Mouse (Mus musculus): ENCODE data around the gene Pofut2. TPM values are rescaled to one million over a fixed set of nuclear protein-coding genes. Genes with fewer than 3 reads are reported as not detected.

Pofut2 gene
- polyA plus RNA-seq, 1 experiment from 2014 or later: 84.2 TPM

- 28% methylated on average over 8 of the region's 8 CpGs for WGBS
- no peak overlapping the region for H3K9ac ChIP-seq (replicated peaks; ENCODE audit: low read depth)
- TF ChIP-seq CTCF (IDR thresholded peaks at IDR 0.05) (no peak), EP300 (IDR thresholded peaks at IDR 0.05) (peak; percentile 35; the same call in 1 of the 2 replicates)
- peaks cover 18% of the 10 kb centered on the region; the same call in 1 of the 2 replicates for H3K4me1 ChIP-seq (ENCODE audit: insufficient read depth, low read depth, low read length)
- ATAC-seq (no peak), DNase-seq (ENCODE audit: low spot score) (peak; percentile 76)
- no peaks in the 10 kb centered on the region for H3K36me3 ChIP-seq (ENCODE audit: insufficient read depth, low read length)
- no peak overlapping the region for H3K4me2 ChIP-seq (replicated peaks; ENCODE audit: low read depth, low read length)
- peak overlapping the region; percentile 62; the same call in 1 of the 2 replicates for H3K27ac ChIP-seq (ENCODE audit: low read length)
- H3K9me3 ChIP-seq (ENCODE audit: low read length): no peaks in the 10 kb centered on the region
- H3K4me3 ChIP-seq (ENCODE audit: low read depth, low read length): no peak overlapping the region
- no peaks in the 10 kb centered on the region for H3K27me3 ChIP-seq (replicated peaks; ENCODE audit: insufficient read depth, low read length)
These were observed 44.4 kb upstream of the Pofut2 start for GRCm38 (mm10) chr10:77214586-77214985.

GRCm38 (mm10) chr10:77215641-77216040, 43.4 kb upstream of the Pofut2 start:
- TF ChIP-seq CTCF (IDR thresholded peaks at IDR 0.05) (no peak), EP300 (IDR thresholded peaks at IDR 0.05) (peak; percentile 88)
- no peak overlapping the region for H3K9ac ChIP-seq (replicated peaks; ENCODE audit: low read depth)
- ATAC-seq: peak; percentile 46
- no peaks in the 10 kb centered on the region for H3K36me3 ChIP-seq (ENCODE audit: insufficient read depth, low read length)
- H3K4me3 ChIP-seq (ENCODE audit: low read depth, low read length): no peak overlapping the region
- no peaks in the 10 kb centered on the region for H3K27me3 ChIP-seq (replicated peaks; ENCODE audit: insufficient read depth, low read length)
- H3K27ac ChIP-seq (ENCODE audit: low read length): peak overlapping the region; percentile 62
- H3K9me3 ChIP-seq (ENCODE audit: low read length): no peaks in the 10 kb centered on the region
- H3K4me1 ChIP-seq (ENCODE audit: insufficient read depth, low read depth, low read length): peaks cover 18% of the 10 kb centered on the region; the same call in 1 of the 2 replicates
- H3K4me2 ChIP-seq (replicated peaks; ENCODE audit: low read depth, low read length): no peak overlapping the region
- peak; percentile 49 for DNase-seq (ENCODE audit: low spot score)
- WGBS: 50% methylated on average over 4 of the region's 4 CpGs

GRCm38 (mm10) chr10:77216313-77216712, 42.7 kb upstream of the Pofut2 start:
- H3K27me3 ChIP-seq (replicated peaks; ENCODE audit: insufficient read depth, low read length): no peaks in the 10 kb centered on the region
- H3K4me1 ChIP-seq (ENCODE audit: insufficient read depth, low read depth, low read length): peaks cover 21% of the 10 kb centered on the region

GRCm38 (mm10) chr10:77217155-77217731, 41.8 kb upstream of the Pofut2 start:
- no peaks in the 10 kb centered on the region for H3K9me3 ChIP-seq (ENCODE audit: low read length)
- H3K27ac ChIP-seq (ENCODE audit: low read length): 0 out of 2 replicates have a peak overlapping the region, but pooled peaks have one; percentile 43
- no peak overlapping the region for H3K4me2 ChIP-seq (replicated peaks; ENCODE audit: low read depth, low read length)
- H3K4me3 ChIP-seq (ENCODE audit: low read depth, low read length): no peak overlapping the region
- WGBS: 50% methylated on average over 6 of the region's 6 CpGs
- no peaks in the 10 kb centered on the region for H3K36me3 ChIP-seq (ENCODE audit: insufficient read depth, low read length)
- TF ChIP-seq CTCF (IDR thresholded peaks at IDR 0.05) (no peak), EP300 (IDR thresholded peaks at IDR 0.05) (no peak)
- peaks cover 21% of the 10 kb centered on the region for H3K4me1 ChIP-seq (ENCODE audit: insufficient read depth, low read depth, low read length)
- ATAC-seq (no peak), DNase-seq (ENCODE audit: low spot score) (no peak)
- H3K27me3 ChIP-seq (replicated peaks; ENCODE audit: insufficient read depth, low read length): no peaks in the 10 kb centered on the region
- H3K9ac ChIP-seq (replicated peaks; ENCODE audit: low read depth): no peak overlapping the region

More at GRCm38 (mm10) chr10:77216313-77216712, 42.7 kb upstream of the Pofut2 start:
- H3K4me2 ChIP-seq (replicated peaks; ENCODE audit: low read depth, low read length): no peak overlapping the region
- no peak overlapping the region for H3K9ac ChIP-seq (replicated peaks; ENCODE audit: low read depth)
- no peak overlapping the region for H3K4me3 ChIP-seq (ENCODE audit: low read depth, low read length)
- no peaks in the 10 kb centered on the region for H3K36me3 ChIP-seq (ENCODE audit: insufficient read depth, low read length)
- DNase-seq (ENCODE audit: low spot score) (no peak), ATAC-seq (no peak)
- TF ChIP-seq CTCF (IDR thresholded peaks at IDR 0.05): no peak
- TF ChIP-seq EP300 (IDR thresholded peaks at IDR 0.05): no peak
- no peaks in the 10 kb centered on the region for H3K9me3 ChIP-seq (ENCODE audit: low read length)
- H3K27ac ChIP-seq (ENCODE audit: low read length): peak overlapping the region; percentile 62
- WGBS: 71% methylated on average over 2 of the region's 2 CpGs

- peaks cover 21% of the 10 kb centered on the region for H3K4me1 ChIP-seq (ENCODE audit: insufficient read depth, low read depth, low read length)
- H3K4me2 ChIP-seq (replicated peaks; ENCODE audit: low read depth, low read length): no peak overlapping the region
- 83% methylated on average over 4 of the region's 4 CpGs for WGBS
- TF ChIP-seq EP300 (IDR thresholded peaks at IDR 0.05) (peak; percentile 73), CTCF (IDR thresholded peaks at IDR 0.05) (no peak)
- DNase-seq (ENCODE audit: low spot score) (no peak), ATAC-seq (peak; percentile 37)
- no peak overlapping the region for H3K4me3 ChIP-seq (ENCODE audit: low read depth, low read length)
- H3K27ac ChIP-seq (ENCODE audit: low read length): 0 out of 2 replicates have a peak overlapping the region, but pooled peaks have one; percentile 43
- no peaks in the 10 kb centered on the region for H3K36me3 ChIP-seq (ENCODE audit: insufficient read depth, low read length)
- no peaks in the 10 kb centered on the region for H3K27me3 ChIP-seq (replicated peaks; ENCODE audit: insufficient read depth, low read length)
- no peaks in the 10 kb centered on the region for H3K9me3 ChIP-seq (ENCODE audit: low read length)
- H3K9ac ChIP-seq (replicated peaks; ENCODE audit: low read depth): no peak overlapping the region
These were observed 41.0 kb upstream of the Pofut2 start for GRCm38 (mm10) chr10:77218059-77218458.

- no peak overlapping the region for H3K27ac ChIP-seq (ENCODE audit: low read length)
- peak; percentile 36 for DNase-seq (ENCODE audit: low spot score)
- WGBS: 54% methylated on average over 12 of the region's 12 CpGs
These were observed 39.5 kb upstream of the Pofut2 start for GRCm38 (mm10) chr10:77219411-77220025.

More at GRCm38 (mm10) chr10:77219411-77220025, 39.5 kb upstream of the Pofut2 start:
- H3K4me2 ChIP-seq (replicated peaks; ENCODE audit: low read depth, low read length): no peak overlapping the region
- H3K4me1 ChIP-seq (ENCODE audit: insufficient read depth, low read depth, low read length): peaks cover 16% of the 10 kb centered on the region
- TF ChIP-seq EP300 (IDR thresholded peaks at IDR 0.05) (no peak), CTCF (IDR thresholded peaks at IDR 0.05) (no peak)
- H3K9me3 ChIP-seq (ENCODE audit: low read length): no peaks in the 10 kb centered on the region
- H3K9ac ChIP-seq (replicated peaks; ENCODE audit: low read depth): no peak overlapping the region
- H3K36me3 ChIP-seq (ENCODE audit: insufficient read depth, low read length): no peaks in the 10 kb centered on the region
- ATAC-seq: no peak
- H3K27me3 ChIP-seq (replicated peaks; ENCODE audit: insufficient read depth, low read length): 0 out of 2 replicates have a peak, but pooled peaks cover 3% of the 10 kb centered on the region
- no peak overlapping the region for H3K4me3 ChIP-seq (ENCODE audit: low read depth, low read length)
